In the genomic region with DNA sequence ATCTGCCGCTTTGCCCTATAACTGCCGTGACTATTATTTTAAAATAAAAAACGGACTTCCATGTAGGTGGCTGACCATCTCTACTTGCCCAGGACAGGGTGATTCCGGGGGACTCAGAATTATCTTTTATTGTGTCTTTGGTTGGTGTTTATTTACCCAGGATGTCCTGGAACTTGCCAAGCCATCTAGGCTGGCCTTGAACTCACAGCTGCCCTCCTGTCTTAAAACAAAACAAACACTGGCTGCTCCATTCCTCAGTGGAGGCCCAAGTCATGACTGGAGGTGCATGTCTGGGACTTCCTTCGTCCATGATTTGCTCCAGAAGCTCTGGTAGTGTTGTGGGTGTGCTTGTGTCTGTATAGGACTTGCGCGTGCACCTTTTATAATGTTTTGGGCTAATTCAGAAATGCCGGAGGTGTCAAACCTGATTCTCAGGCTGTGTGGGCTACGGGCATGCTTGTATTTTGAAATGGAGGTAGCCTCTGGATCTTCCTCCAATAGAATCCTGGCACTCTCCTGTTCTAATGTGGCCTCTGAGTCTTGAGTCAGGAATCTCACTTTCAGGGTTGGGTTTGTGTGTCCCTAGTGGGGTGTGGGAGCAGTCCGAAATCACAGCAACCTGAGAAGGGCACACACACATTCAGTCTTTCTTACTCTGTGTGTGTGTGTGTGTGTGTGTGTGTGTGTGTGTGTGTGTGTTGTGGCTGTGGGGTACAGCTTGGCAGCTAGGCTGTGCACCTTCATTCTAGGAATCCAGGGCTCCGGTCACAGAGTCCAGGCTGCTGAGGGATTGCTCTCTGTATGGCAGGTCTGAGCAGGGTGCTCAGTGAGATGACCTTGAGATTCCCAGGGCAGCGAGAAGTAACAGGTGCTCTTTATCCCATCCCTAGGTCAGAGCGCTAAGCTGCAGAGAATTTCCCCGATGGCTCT, we compare ENCODE assay signal across 17 mouse cellular contexts. TPM values are rescaled to one million over a fixed set of nuclear protein-coding genes. Genes with fewer than 3 reads are reported as not detected.
DNase-seq lines count a peak whose midpoint lies in the region; ATAC-seq and TF ChIP-seq lines count a peak whose summit lies in the region.
"Had no signal": no experiment of that assay in that cellular context is flagged by ENCODE, and none has a peak within 500 bp of the region (broad histone marks: within the 10 kb centered on the region; RNA-seq: fewer than 3 reads in every experiment).

No protein-coding gene starts in this region.

- H3K27me3 ChIP-seq in heart, embryonic 15.5 days = no peaks in the 10 kb centered on the region
- no peaks in the 10 kb centered on the region for H3K27me3 ChIP-seq in midbrain, embryonic 13.5 days
- H3K27me3 ChIP-seq in midbrain, embryonic 11.5 days (ENCODE audit: control insufficient read depth, insufficient read depth, low read length) = no peaks in the 10 kb centered on the region
- no peaks in the 10 kb centered on the region for H3K27me3 ChIP-seq in limb, embryonic 10.5 days (ENCODE audit: low read depth, poor library complexity, severe bottlenecking)
- H3K27me3 ChIP-seq: CH12.LX; forebrain, embryonic 15.5 days; liver, embryonic 13.5 days had no signal

- intact Hi-C loops in gastrocnemius, adult 2 months (cut with DNase I) = no loop called here
- intact Hi-C loops in heart, postnatal 14 days (cut with DNase I) = no loop called here
- intact Hi-C loops in left cerebral cortex, postnatal 4 days (cut with DNase I) = no loop called here

- H3K27ac ChIP-seq in gastrocnemius, adult 2 months = peak overlapping the region; percentile 96
- peak overlapping the region; percentile 98 for H3K27ac ChIP-seq in heart, embryonic 15.5 days
- H3K27ac ChIP-seq in midbrain, embryonic 13.5 days = 0 out of 2 replicates have a peak overlapping the region, but pooled peaks have one; percentile 14
- H3K27ac ChIP-seq in midbrain, embryonic 11.5 days (ENCODE audit: low read depth, low read length) = no peak overlapping the region
- 0 out of 2 replicates have a peak overlapping the region, but pooled peaks have one; percentile 44 for H3K27ac ChIP-seq in limb, embryonic 10.5 days
- H3K27ac ChIP-seq: forebrain, embryonic 15.5 days; hindbrain, postnatal 0 days; liver, embryonic 13.5 days had no signal

- no peaks in the 10 kb centered on the region for H3K36me3 ChIP-seq in heart, embryonic 15.5 days
- H3K36me3 ChIP-seq in midbrain, embryonic 13.5 days = no peaks in the 10 kb centered on the region
- H3K36me3 ChIP-seq in midbrain, embryonic 11.5 days (ENCODE audit: control insufficient read depth, insufficient read depth, low read length) = no peaks in the 10 kb centered on the region
- H3K36me3 ChIP-seq in limb, embryonic 10.5 days = no peaks in the 10 kb centered on the region
- H3K36me3 ChIP-seq: forebrain, embryonic 15.5 days; liver, embryonic 13.5 days; midbrain, embryonic 10.5 days had no signal

- peaks cover 44% of the 10 kb centered on the region for H3K4me1 ChIP-seq in heart, embryonic 15.5 days (replicated peaks)
- peaks cover 6% of the 10 kb centered on the region; the same call in 1 of the 2 replicates for H3K4me1 ChIP-seq in midbrain, embryonic 13.5 days (replicated peaks)
- H3K4me1 ChIP-seq in midbrain, embryonic 11.5 days (ENCODE audit: control insufficient read depth, insufficient read depth, low read length) = no peaks in the 10 kb centered on the region; the same call in 1 of the 2 replicates
- peaks cover 32% of the 10 kb centered on the region for H3K4me1 ChIP-seq in limb, embryonic 10.5 days
- H3K4me1 ChIP-seq: forebrain, embryonic 15.5 days had no signal

- peak overlapping the region; percentile 62 for H3K9ac ChIP-seq in heart, embryonic 15.5 days
- no peak overlapping the region for H3K9ac ChIP-seq in midbrain, embryonic 13.5 days (replicated peaks)
- no peak overlapping the region for H3K9ac ChIP-seq in midbrain, embryonic 11.5 days (ENCODE audit: low read length)
- H3K9ac ChIP-seq: forebrain, embryonic 15.5 days; liver, embryonic 13.5 days had no signal

- no peaks in the 10 kb centered on the region for H3K9me3 ChIP-seq in heart, embryonic 15.5 days (replicated peaks)
- no peaks in the 10 kb centered on the region for H3K9me3 ChIP-seq in midbrain, embryonic 13.5 days
- H3K9me3 ChIP-seq in midbrain, embryonic 11.5 days (ENCODE audit: control insufficient read depth, low read length) = no peaks in the 10 kb centered on the region
- no peaks in the 10 kb centered on the region for H3K9me3 ChIP-seq in limb, embryonic 10.5 days (replicated peaks)
- H3K9me3 ChIP-seq: forebrain, embryonic 15.5 days; liver, embryonic 13.5 days; midbrain, embryonic 10.5 days had no signal

- TF ChIP-seq CTCF in gastrocnemius, adult 2 months (IDR thresholded peaks at IDR 0.05) = no peak

- 48% methylated on average over 14 of the region's 14 CpGs for WGBS in heart, embryonic 15.5 days
- 86% methylated on average over 14 of the region's 14 CpGs for WGBS in midbrain, embryonic 13.5 days
- WGBS in midbrain, embryonic 11.5 days = 90% methylated on average over 14 of the region's 14 CpGs
- WGBS in limb, embryonic 10.5 days = 85% methylated on average over 14 of the region's 14 CpGs

- ATAC-seq in heart, embryonic 15.5 days (replicated peaks; ENCODE audit: insufficient number of reproducible peaks, insufficient read depth, low FRiP score, low read depth) = peak; percentile 32
- no peak for ATAC-seq in midbrain, embryonic 13.5 days
- no peak for ATAC-seq in midbrain, embryonic 11.5 days (ENCODE audit: low FRiP score)
- ATAC-seq: forebrain, embryonic 15.5 days; hindbrain, postnatal 0 days had no signal

- H3K4me3 ChIP-seq in gastrocnemius, adult 2 months = peak overlapping the region; percentile 72
- peak overlapping the region; percentile 56 for H3K4me3 ChIP-seq in heart, embryonic 15.5 days
- no peak overlapping the region for H3K4me3 ChIP-seq in midbrain, embryonic 13.5 days (replicated peaks)
- no peak overlapping the region for H3K4me3 ChIP-seq in midbrain, embryonic 11.5 days (ENCODE audit: low read depth, low read length)
- H3K4me3 ChIP-seq in limb, embryonic 10.5 days = no peak overlapping the region
- H3K4me3 ChIP-seq: forebrain, embryonic 15.5 days; liver, embryonic 13.5 days; midbrain, embryonic 10.5 days had no signal

- DNase-seq in gastrocnemius, adult 2 months = peak; percentile 61
- DNase-seq in gastrocnemius, postnatal 10 days = no peak
- DNase-seq in heart, postnatal 14 days = no peak
- DNase-seq in midbrain, embryonic 11.5 days (ENCODE audit: low spot score, missing footprints) = no peak
- DNase-seq in limb, embryonic 10.5 days (ENCODE audit: low spot score) = no peak
- DNase-seq in left cerebral cortex, postnatal 4 days = no peak
- DNase-seq: cerebellum, adult 9-10 months; liver, embryonic 13.5 days; lung, postnatal 14 days; right cerebral cortex, postnatal 14 days; thymus, adult 2 months had no signal

- peak overlapping the region; percentile 57 for H3K4me2 ChIP-seq in heart, embryonic 15.5 days
- no peak overlapping the region for H3K4me2 ChIP-seq in midbrain, embryonic 13.5 days (replicated peaks)
- H3K4me2 ChIP-seq in midbrain, embryonic 11.5 days = no peak overlapping the region
- H3K4me2 ChIP-seq: forebrain, embryonic 15.5 days; liver, embryonic 13.5 days had no signal

RNA-seq across cellular contexts. Expression of a gene that starts 1.0 kb away (rescaled TPM):
- 100 to 1,000 TPM; 177 to 191 TPM for total RNA-seq in gastrocnemius, adult 2 months (2021)
- total RNA-seq in gastrocnemius, postnatal 10 days (2021) = 10 to 100 TPM; 66.3 to 71.7 TPM
- 11.3 and 12.2 TPM in 2 replicates for polyA plus RNA-seq in heart, embryonic 15.5 days (2015; fragmentation: Nextera tagmentation; extraction: Ambion mirVana)
- total RNA-seq in heart, postnatal 14 days (2021) = 100 to 1,000 TPM; 184 to 195 TPM
- 2.4 and 2.9 TPM in 2 replicates for polyA plus RNA-seq in midbrain, embryonic 13.5 days (2015; fragmentation: Nextera tagmentation; extraction: Ambion mirVana)
- polyA plus RNA-seq in midbrain, embryonic 11.5 days (2014; fragmentation: Nextera tagmentation; extraction: Ambion mirVana) = 1.6 and 1.7 TPM in 2 replicates
- 4.8 and 5.8 TPM in 2 replicates for polyA plus RNA-seq in limb, embryonic 10.5 days (2016; fragmentation: Nextera tagmentation; extraction: Ambion mirVana)
- total RNA-seq in left cerebral cortex, postnatal 4 days (2021) = 1 to 10 TPM; 2.4 to 3.8 TPM

RNA-seq across cellular contexts. Expression of a gene that starts 17.1 kb away (rescaled TPM):
- 10 to 100 TPM in 1 of 2 experiments, 1 to 10 TPM in 1; 9.2 to 10.5 TPM for total RNA-seq in gastrocnemius, adult 2 months (2021)
- total RNA-seq in gastrocnemius, postnatal 10 days (2021) = 1 to 10 TPM; 5.8 to 6.8 TPM
- 37.3 and 41.9 TPM in 2 replicates for polyA plus RNA-seq in heart, embryonic 15.5 days (2015; fragmentation: Nextera tagmentation; extraction: Ambion mirVana)
- total RNA-seq in heart, postnatal 14 days (2021) = 10 to 100 TPM; 24.1 to 26.9 TPM
- 14.8 and 17.4 TPM in 2 replicates for polyA plus RNA-seq in midbrain, embryonic 13.5 days (2015; fragmentation: Nextera tagmentation; extraction: Ambion mirVana)
- polyA plus RNA-seq in midbrain, embryonic 11.5 days (2014; fragmentation: Nextera tagmentation; extraction: Ambion mirVana) = 30.0 and 35.1 TPM in 2 replicates
- 81.3 and 91.8 TPM in 2 replicates for polyA plus RNA-seq in limb, embryonic 10.5 days (2016; fragmentation: Nextera tagmentation; extraction: Ambion mirVana)
- 1 to 10 TPM; 5.6 to 6.0 TPM for total RNA-seq in left cerebral cortex, postnatal 4 days (2021)

RNA-seq across cellular contexts. Expression of a gene that starts 19.3 kb away (rescaled TPM):
- total RNA-seq in gastrocnemius, adult 2 months (2021) = under 1 TPM; 0.28 to 0.61 TPM
- 1 to 10 TPM; 1.6 to 2.4 TPM for total RNA-seq in gastrocnemius, postnatal 10 days (2021)
- polyA plus RNA-seq in heart, embryonic 15.5 days (2015; fragmentation: Nextera tagmentation; extraction: Ambion mirVana) = 7.8 and 7.9 TPM in 2 replicates
- total RNA-seq in heart, postnatal 14 days (2021) = 1 to 10 TPM; 2.0 to 2.3 TPM
- polyA plus RNA-seq in midbrain, embryonic 13.5 days (2015; fragmentation: Nextera tagmentation; extraction: Ambion mirVana) = 5.8 and 6.0 TPM in 2 replicates
- polyA plus RNA-seq in midbrain, embryonic 11.5 days (2014; fragmentation: Nextera tagmentation; extraction: Ambion mirVana) = 13.8 and 14.0 TPM in 2 replicates
- polyA plus RNA-seq in limb, embryonic 10.5 days (2016; fragmentation: Nextera tagmentation; extraction: Ambion mirVana) = 12.9 and 16.1 TPM in 2 replicates
- 1 to 10 TPM; 6.2 to 6.9 TPM for total RNA-seq in left cerebral cortex, postnatal 4 days (2021)

RNA-seq across cellular contexts. Expression of a gene that starts 55.9 kb away (rescaled TPM):
- total RNA-seq in gastrocnemius, adult 2 months (2021) = not detected
- under 1 TPM; 0.21 to 0.27 TPM for total RNA-seq in gastrocnemius, postnatal 10 days (2021)
- polyA plus RNA-seq in heart, embryonic 15.5 days (2015; fragmentation: Nextera tagmentation; extraction: Ambion mirVana) = 0.53 TPM in 1 of 2 replicates, not detected in the other
- total RNA-seq in heart, postnatal 14 days (2021) = under 1 TPM in 1 of 2 experiments, not detected in 1; 0.19 TPM
- polyA plus RNA-seq in midbrain, embryonic 13.5 days (2015; fragmentation: Nextera tagmentation; extraction: Ambion mirVana) = 79.3 and 82.7 TPM in 2 replicates
- 21.2 TPM in 2 replicates for polyA plus RNA-seq in midbrain, embryonic 11.5 days (2014; fragmentation: Nextera tagmentation; extraction: Ambion mirVana)
- polyA plus RNA-seq in limb, embryonic 10.5 days (2016; fragmentation: Nextera tagmentation; extraction: Ambion mirVana) = 0.08 TPM in 1 of 2 replicates, not detected in the other
- 100 to 1,000 TPM; 107 to 115 TPM for total RNA-seq in left cerebral cortex, postnatal 4 days (2021)

Comparison
In these comparisons a context has a peak if more than half of its experiments do, and no peak if none do; other contexts are left out.
1. H3K4me3 ChIP-seq: peak in gastrocnemius, adult 2 months (single experiment) and heart, embryonic 15.5 days (single experiment); none in midbrain, embryonic 13.5 days (single experiment), midbrain, embryonic 11.5 days (single experiment) and limb, embryonic 10.5 days (single experiment).
2. RNA of a gene that starts 1.0 kb away (total RNA-seq): 184 to 195 TPM in heart, postnatal 14 days, 177 to 191 TPM in gastrocnemius, adult 2 months and 66.3 to 71.7 TPM in gastrocnemius, postnatal 10 days; 2.4 to 3.8 TPM in left cerebral cortex, postnatal 4 days; every median in the first group is over 10 times any median in the second.